Mouse (Mus musculus): ENCODE data around the gene Gm29094. TPM values are rescaled to one million over a fixed set of nuclear protein-coding genes. Genes with fewer than 3 reads are reported as not detected.
"Not testable (repeated sequence)": the region's sequence is repeated elsewhere in the genome, so short reads cannot be mapped to it uniquely, and the experiment has no call there.

Gene Gm29094
- polyA plus RNA-seq, 1 experiment: not detected

GRCm38 (mm10) chr9:89226071-89226470, 26.9 kb downstream of the Gm29094 start:
- peak; percentile 65 for DNase-seq (ENCODE audit: low read depth)
- TF ChIP-seq POLR2A (IDR thresholded peaks at IDR 0.05; ENCODE audit: borderline replicate concordance, extremely low read depth, insufficient read depth, insufficient read length, poor library complexity, severe bottlenecking) (no peak), CTCF (IDR thresholded peaks at IDR 0.05; ENCODE audit: borderline replicate concordance, extremely low read depth, insufficient read depth, insufficient read length) (peak; percentile 47; the same call in 1 of the 2 replicates)

- TF ChIP-seq CTCF (IDR thresholded peaks at IDR 0.05; ENCODE audit: borderline replicate concordance, extremely low read depth, insufficient read depth, insufficient read length) (no peak), POLR2A (IDR thresholded peaks at IDR 0.05; ENCODE audit: borderline replicate concordance, extremely low read depth, insufficient read depth, insufficient read length, poor library complexity, severe bottlenecking) (no peak)
- DNase-seq (ENCODE audit: low read depth): no peak
Measured at GRCm38 (mm10) chr9:89228122-89228521, 28.9 kb downstream of the Gm29094 start.

- TF ChIP-seq CTCF (IDR thresholded peaks at IDR 0.05; ENCODE audit: borderline replicate concordance, extremely low read depth, insufficient read depth, insufficient read length): peak; percentile 35; the same call in 1 of the 2 replicates
- DNase-seq (ENCODE audit: low read depth): not testable (repeated sequence)
Measured at GRCm38 (mm10) chr9:89230897-89231497, 31.8 kb downstream of the Gm29094 start.

GRCm38 (mm10) chr9:89237131-89237530, 38.0 kb downstream of the Gm29094 start:
- DNase-seq (ENCODE audit: low read depth): not testable (repeated sequence)

- DNase-seq (ENCODE audit: low read depth): not testable (repeated sequence)
Measured at GRCm38 (mm10) chr9:89238976-89239505, 39.9 kb downstream of the Gm29094 start.

- not testable (repeated sequence) for DNase-seq (ENCODE audit: low read depth)
Measured at GRCm38 (mm10) chr9:89240516-89241019, 41.4 kb downstream of the Gm29094 start.

- TF ChIP-seq CTCF (IDR thresholded peaks at IDR 0.05; ENCODE audit: borderline replicate concordance, extremely low read depth, insufficient read depth, insufficient read length) (no peak), POLR2A (IDR thresholded peaks at IDR 0.05; ENCODE audit: borderline replicate concordance, extremely low read depth, insufficient read depth, insufficient read length, poor library complexity, severe bottlenecking) (no peak)
- no peak for DNase-seq (ENCODE audit: low read depth)
Measured at GRCm38 (mm10) chr9:89253400-89253799, 54.2 kb downstream of the Gm29094 start.

- TF ChIP-seq POLR2A (IDR thresholded peaks at IDR 0.05; ENCODE audit: borderline replicate concordance, extremely low read depth, insufficient read depth, insufficient read length, poor library complexity, severe bottlenecking) (no peak), CTCF (IDR thresholded peaks at IDR 0.05; ENCODE audit: borderline replicate concordance, extremely low read depth, insufficient read depth, insufficient read length) (no peak)
- no peak for DNase-seq (ENCODE audit: low read depth)
Measured at GRCm38 (mm10) chr9:89256556-89257335, 57.6 kb downstream of the Gm29094 start.

GRCm38 (mm10) chr9:89263968-89264367, 64.8 kb downstream of the Gm29094 start:
- DNase-seq (ENCODE audit: low read depth): no peak
- TF ChIP-seq CTCF (IDR thresholded peaks at IDR 0.05; ENCODE audit: borderline replicate concordance, extremely low read depth, insufficient read depth, insufficient read length) (no peak), POLR2A (IDR thresholded peaks at IDR 0.05; ENCODE audit: borderline replicate concordance, extremely low read depth, insufficient read depth, insufficient read length, poor library complexity, severe bottlenecking) (no peak)

GRCm38 (mm10) chr9:89264571-89264970, 65.4 kb downstream of the Gm29094 start:
- TF ChIP-seq POLR2A (IDR thresholded peaks at IDR 0.05; ENCODE audit: borderline replicate concordance, extremely low read depth, insufficient read depth, insufficient read length, poor library complexity, severe bottlenecking) (no peak), CTCF (IDR thresholded peaks at IDR 0.05; ENCODE audit: borderline replicate concordance, extremely low read depth, insufficient read depth, insufficient read length) (no peak)
- no peak for DNase-seq (ENCODE audit: low read depth)

Other genes starting within 250 kb of the Gm29094 start
- not detected in 2 replicates for gene Bcl2a1a, start 242.5 kb upstream of the Gm29094 start, polyA plus RNA-seq (2012; rRNA removed)
- not detected in 2 replicates for gene Trim43b, start 106.5 kb upstream of the Gm29094 start, polyA plus RNA-seq (2012; rRNA removed)
- gene Bcl2a1b, start 170 bp upstream of the Gm29094 start, polyA plus RNA-seq (2012; rRNA removed): 0.71 and 0.85 TPM in 2 replicates
- 8.7 and 8.9 TPM in 2 replicates for gene Mthfs, start 11.3 kb downstream of the Gm29094 start, polyA plus RNA-seq (2012; rRNA removed)